Mouse (Mus musculus): ENCODE results near the gene Nup205. TPM values are rescaled to one million over a fixed set of nuclear protein-coding genes. Genes with fewer than 3 reads are reported as not detected.
"Not testable (repeated sequence)": the region's sequence is repeated elsewhere in the genome, so short reads cannot be mapped to it uniquely, and the experiment has no call there.

Gene Nup205
- polyA plus RNA-seq, 1 experiment from 2014 or later: 73.0 TPM

GRCm38 (mm10) chr6:35154540-35154939, 22.7 kb upstream of the Nup205 start:
- H3K4me2 ChIP-seq (ENCODE audit: low read depth, low read length, severe bottlenecking): no peak overlapping the region
- no peak overlapping the region for H3K27ac ChIP-seq (ENCODE audit: low read depth, low read length)
- H3K4me1 ChIP-seq (replicated peaks; ENCODE audit: control insufficient read depth, insufficient read depth, low read length): no peaks in the 10 kb centered on the region
- ATAC-seq (replicated peaks; ENCODE audit: low FRiP score): no peak
- H3K9me3 ChIP-seq (ENCODE audit: control insufficient read depth, low read length): no peaks in the 10 kb centered on the region
- no peak for DNase-seq (ENCODE audit: low spot score)
- H3K9ac ChIP-seq (ENCODE audit: low read length): no peak overlapping the region
- H3K36me3 ChIP-seq (ENCODE audit: control insufficient read depth, insufficient read depth, low read length): no peaks in the 10 kb centered on the region
- no peaks in the 10 kb centered on the region for H3K27me3 ChIP-seq (ENCODE audit: control insufficient read depth, insufficient read depth, low read length)
- H3K4me3 ChIP-seq (ENCODE audit: low read depth, low read length): no peak overlapping the region

GRCm38 (mm10) chr6:35169250-35169649, 8.0 kb upstream of the Nup205 start:
- Histone ChIP-seq H3K4me1 (replicated peaks; ENCODE audit: control insufficient read depth, insufficient read depth, low read length) (no peaks in the 10 kb centered on the region), H3K4me3 (ENCODE audit: low read depth, low read length) (no peak overlapping the region), H3K36me3 (ENCODE audit: control insufficient read depth, insufficient read depth, low read length) (no peaks in the 10 kb centered on the region), H3K9ac (ENCODE audit: low read length) (no peak overlapping the region), H3K27me3 (ENCODE audit: control insufficient read depth, insufficient read depth, low read length) (no peaks in the 10 kb centered on the region), H3K4me2 (ENCODE audit: low read depth, low read length, severe bottlenecking) (no peak overlapping the region), H3K27ac (ENCODE audit: low read depth, low read length) (no peak overlapping the region), H3K9me3 (ENCODE audit: control insufficient read depth, low read length) (no peaks in the 10 kb centered on the region)
- no peak for ATAC-seq (replicated peaks; ENCODE audit: low FRiP score)
- DNase-seq (ENCODE audit: low spot score): no peak
- 85% methylated on average over 4 of the region's 4 CpGs for WGBS

DNA sequence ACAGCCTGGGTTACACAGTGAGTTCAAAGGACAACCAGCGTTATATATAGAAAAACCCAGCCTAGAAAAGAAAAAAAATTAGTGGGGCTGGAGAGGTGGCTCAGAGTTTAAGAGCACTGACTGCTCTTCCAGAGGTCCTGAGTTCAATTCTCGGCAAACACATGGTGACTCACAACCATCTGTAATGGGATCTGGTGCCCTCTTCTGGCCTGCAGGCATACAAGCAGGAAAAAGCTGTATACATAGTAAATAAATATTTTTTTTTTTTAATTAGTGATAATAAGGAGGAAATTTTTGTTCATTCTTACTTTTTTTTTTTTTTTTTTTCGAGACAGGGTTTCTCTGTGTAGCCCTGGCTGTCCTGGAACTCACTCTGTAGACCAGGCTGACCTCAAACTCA, 5.2 kb upstream of the Nup205 start:
- ATAC-seq (replicated peaks; ENCODE audit: low FRiP score); H3K27ac ChIP-seq (ENCODE audit: low read depth, low read length); H3K4me3 ChIP-seq (ENCODE audit: low read depth, low read length); H3K36me3 ChIP-seq (ENCODE audit: control insufficient read depth, insufficient read depth, low read length); DNase-seq (ENCODE audit: low spot score); H3K27me3 ChIP-seq (ENCODE audit: control insufficient read depth, insufficient read depth, low read length); H3K9ac ChIP-seq (ENCODE audit: low read length); H3K4me2 ChIP-seq (ENCODE audit: low read depth, low read length, severe bottlenecking); H3K4me1 ChIP-seq (replicated peaks; ENCODE audit: control insufficient read depth, insufficient read depth, low read length); H3K9me3 ChIP-seq (ENCODE audit: control insufficient read depth, low read length): not testable (repeated sequence)
- WGBS: 62% methylated on average over 3 of the region's 3 CpGs

GRCm38 (mm10) chr6:35173181-35173580, 4.0 kb upstream of the Nup205 start:
- H3K9me3 ChIP-seq (ENCODE audit: control insufficient read depth, low read length): no peaks in the 10 kb centered on the region
- no peak overlapping the region for H3K9ac ChIP-seq (ENCODE audit: low read length)
- DNase-seq (ENCODE audit: low spot score) (no peak), ATAC-seq (replicated peaks; ENCODE audit: low FRiP score) (no peak)
- no peak overlapping the region for H3K27ac ChIP-seq (ENCODE audit: low read depth, low read length)
- WGBS: 88% methylated on average over 4 of the region's 4 CpGs
- no peaks in the 10 kb centered on the region for H3K27me3 ChIP-seq (ENCODE audit: control insufficient read depth, insufficient read depth, low read length)
- H3K4me1 ChIP-seq (replicated peaks; ENCODE audit: control insufficient read depth, insufficient read depth, low read length): no peaks in the 10 kb centered on the region
- no peak overlapping the region for H3K4me2 ChIP-seq (ENCODE audit: low read depth, low read length, severe bottlenecking)
- no peaks in the 10 kb centered on the region for H3K36me3 ChIP-seq (ENCODE audit: control insufficient read depth, insufficient read depth, low read length)
- H3K4me3 ChIP-seq (ENCODE audit: low read depth, low read length): no peak overlapping the region

GRCm38 (mm10) chr6:35177650-35178272, 540 bp downstream of the Nup205 start:
- Histone ChIP-seq H3K4me3 (ENCODE audit: low read depth, low read length) (peak overlapping the region; percentile 82), H3K36me3 (ENCODE audit: control insufficient read depth, insufficient read depth, low read length) (no peaks in the 10 kb centered on the region), H3K4me2 (ENCODE audit: low read depth, low read length, severe bottlenecking) (peak overlapping the region; percentile 81), H3K27me3 (ENCODE audit: control insufficient read depth, insufficient read depth, low read length) (no peaks in the 10 kb centered on the region), H3K27ac (ENCODE audit: low read depth, low read length) (peak overlapping the region; percentile 91), H3K9me3 (ENCODE audit: control insufficient read depth, low read length) (no peaks in the 10 kb centered on the region), H3K9ac (ENCODE audit: low read length) (peak overlapping the region; percentile 92), H3K4me1 (replicated peaks; ENCODE audit: control insufficient read depth, insufficient read depth, low read length) (no peaks in the 10 kb centered on the region)
- DNase-seq (ENCODE audit: low spot score) (peak; percentile 83), ATAC-seq (replicated peaks; ENCODE audit: low FRiP score) (peak; percentile 81)
- under 1% methylated on average over 52 of the region's 69 CpGs for WGBS

GRCm38 (mm10) chr6:35179299-35179698, 2.1 kb downstream of the Nup205 start:
- 93% methylated on average over 3 of the region's 3 CpGs for WGBS
- not testable (repeated sequence) for H3K9ac ChIP-seq (ENCODE audit: low read length); ATAC-seq (replicated peaks; ENCODE audit: low FRiP score); DNase-seq (ENCODE audit: low spot score); H3K4me3 ChIP-seq (ENCODE audit: low read depth, low read length); H3K4me2 ChIP-seq (ENCODE audit: low read depth, low read length, severe bottlenecking); H3K9me3 ChIP-seq (ENCODE audit: control insufficient read depth, low read length); H3K27me3 ChIP-seq (ENCODE audit: control insufficient read depth, insufficient read depth, low read length); H3K27ac ChIP-seq (ENCODE audit: low read depth, low read length); H3K4me1 ChIP-seq (replicated peaks; ENCODE audit: control insufficient read depth, insufficient read depth, low read length); H3K36me3 ChIP-seq (ENCODE audit: control insufficient read depth, insufficient read depth, low read length)

DNA sequence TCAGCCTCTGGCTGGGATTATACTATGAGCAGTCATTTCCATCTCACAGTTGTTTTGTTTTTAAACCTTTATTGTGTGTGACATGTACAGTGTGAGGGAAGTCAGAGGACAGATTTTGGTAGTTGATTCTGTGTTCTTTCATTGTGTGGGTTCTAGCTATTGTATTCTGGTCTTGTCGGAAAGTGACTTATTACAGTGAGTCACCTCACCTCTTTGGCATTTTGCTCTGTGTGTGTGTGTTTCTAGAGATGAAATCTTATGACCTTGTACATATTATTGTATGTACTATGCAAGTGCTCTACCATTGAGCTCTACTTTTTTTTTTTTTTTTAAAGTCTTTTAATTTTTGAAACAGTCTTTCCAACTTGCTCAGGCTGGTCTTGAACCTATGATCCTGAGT, 7.6 kb downstream of the Nup205 start:
- H3K27ac ChIP-seq (ENCODE audit: low read depth, low read length): no peak overlapping the region
- H3K4me1 ChIP-seq (replicated peaks; ENCODE audit: control insufficient read depth, insufficient read depth, low read length): no peaks in the 10 kb centered on the region
- H3K4me3 ChIP-seq (ENCODE audit: low read depth, low read length): no peak overlapping the region
- no peak overlapping the region for H3K9ac ChIP-seq (ENCODE audit: low read length)
- DNase-seq (ENCODE audit: low spot score) (no peak), ATAC-seq (replicated peaks; ENCODE audit: low FRiP score) (no peak)
- H3K4me2 ChIP-seq (ENCODE audit: low read depth, low read length, severe bottlenecking): no peak overlapping the region
- peaks cover 5% of the 10 kb centered on the region; the same call in 1 of the 2 replicates for H3K36me3 ChIP-seq (ENCODE audit: control insufficient read depth, insufficient read depth, low read length)
- no peaks in the 10 kb centered on the region for H3K9me3 ChIP-seq (ENCODE audit: control insufficient read depth, low read length)
- 93% methylated on average over 1 of the region's 1 CpGs for WGBS
- no peaks in the 10 kb centered on the region for H3K27me3 ChIP-seq (ENCODE audit: control insufficient read depth, insufficient read depth, low read length)

GRCm38 (mm10) chr6:35191198-35191597, 14.0 kb downstream of the Nup205 start:
- H3K4me2 ChIP-seq (ENCODE audit: low read depth, low read length, severe bottlenecking): no peak overlapping the region
- ATAC-seq (replicated peaks; ENCODE audit: low FRiP score): no peak
- peaks cover 22% of the 10 kb centered on the region for H3K36me3 ChIP-seq (ENCODE audit: control insufficient read depth, insufficient read depth, low read length)
- no peak overlapping the region for H3K9ac ChIP-seq (ENCODE audit: low read length)
- H3K4me1 ChIP-seq (replicated peaks; ENCODE audit: control insufficient read depth, insufficient read depth, low read length): no peaks in the 10 kb centered on the region
- H3K4me3 ChIP-seq (ENCODE audit: low read depth, low read length): no peak overlapping the region
- DNase-seq (ENCODE audit: low spot score): no peak
- WGBS: 92% methylated on average over 8 of the region's 8 CpGs
- H3K27me3 ChIP-seq (ENCODE audit: control insufficient read depth, insufficient read depth, low read length): no peaks in the 10 kb centered on the region
- H3K27ac ChIP-seq (ENCODE audit: low read depth, low read length): no peak overlapping the region
- no peaks in the 10 kb centered on the region for H3K9me3 ChIP-seq (ENCODE audit: control insufficient read depth, low read length)

- no peak overlapping the region for H3K4me2 ChIP-seq (ENCODE audit: low read depth, low read length, severe bottlenecking)
- WGBS: 87% methylated on average over 4 of the region's 4 CpGs
- no peak overlapping the region for H3K9ac ChIP-seq (ENCODE audit: low read length)
- H3K27me3 ChIP-seq (ENCODE audit: control insufficient read depth, insufficient read depth, low read length): no peaks in the 10 kb centered on the region
- no peak for DNase-seq (ENCODE audit: low spot score)
- no peaks in the 10 kb centered on the region for H3K9me3 ChIP-seq (ENCODE audit: control insufficient read depth, low read length)
- no peak overlapping the region for H3K27ac ChIP-seq (ENCODE audit: low read depth, low read length)
- no peaks in the 10 kb centered on the region for H3K4me1 ChIP-seq (replicated peaks; ENCODE audit: control insufficient read depth, insufficient read depth, low read length)
- ATAC-seq (replicated peaks; ENCODE audit: low FRiP score): no peak
- H3K4me3 ChIP-seq (ENCODE audit: low read depth, low read length): no peak overlapping the region
- peaks cover 9% of the 10 kb centered on the region; the same call in 1 of the 2 replicates for H3K36me3 ChIP-seq (ENCODE audit: control insufficient read depth, insufficient read depth, low read length)
Measured at GRCm38 (mm10) chr6:35225696-35226095, 48.5 kb downstream of the Nup205 start.
